Mouse (Mus musculus): Measurements from ENCODE around the gene Hrc. TPM values are rescaled to one million over a fixed set of nuclear protein-coding genes. Genes with fewer than 3 reads are reported as not detected.

The Hrc gene
- polyA plus RNA-seq (2012; rRNA removed): 0.60 and 0.61 TPM in 2 replicates

DNA sequence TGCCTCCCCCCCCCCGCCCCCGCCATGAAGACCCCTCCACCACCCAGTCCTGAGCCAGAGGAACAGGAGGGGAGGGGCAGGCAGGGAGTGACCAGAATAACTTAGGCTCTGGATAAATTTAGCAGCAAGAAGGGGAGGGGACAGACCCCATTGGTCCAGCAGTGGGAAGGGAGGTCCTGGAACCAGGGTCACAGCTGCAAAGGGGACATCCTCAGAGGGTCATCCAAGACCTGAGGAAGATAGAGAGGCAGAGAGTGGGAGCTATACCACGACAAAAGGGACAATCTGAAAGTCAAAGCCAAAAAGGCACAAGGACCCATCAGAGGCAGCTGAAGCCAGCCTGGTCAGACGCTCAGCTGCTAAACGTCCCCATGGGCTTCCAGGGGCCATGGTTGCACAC lies at the start of gene Hrc:
Hrc (plus strand) TSS at position 235 of the 400 bp plus-strand sequence.
- DNase-seq (ENCODE audit: extremely low spot score in 1 of 2, low spot score in 1 of 2): no peak

DNA sequence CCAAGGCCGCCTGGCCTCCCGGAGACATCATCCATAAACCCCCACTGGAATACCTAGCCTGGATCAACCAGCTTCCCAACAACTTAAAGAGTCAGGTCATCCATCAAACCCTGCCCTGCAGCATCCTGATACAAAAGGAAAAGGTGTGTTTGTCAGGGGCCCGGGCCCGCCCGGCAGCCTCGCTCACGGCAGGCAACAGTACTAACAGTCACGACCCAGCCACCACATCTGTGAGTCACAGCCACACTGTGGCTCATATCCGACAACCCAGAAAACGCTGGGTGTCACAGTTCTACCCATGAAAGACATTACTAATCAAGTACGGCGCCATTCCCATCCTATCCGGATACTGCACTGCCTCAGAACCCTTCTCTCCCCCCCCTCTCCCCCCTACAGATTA lies 48.6 kb upstream of the Hrc start:
- no peak for DNase-seq (ENCODE audit: extremely low spot score in 1 of 2, low spot score in 1 of 2)

DNA sequence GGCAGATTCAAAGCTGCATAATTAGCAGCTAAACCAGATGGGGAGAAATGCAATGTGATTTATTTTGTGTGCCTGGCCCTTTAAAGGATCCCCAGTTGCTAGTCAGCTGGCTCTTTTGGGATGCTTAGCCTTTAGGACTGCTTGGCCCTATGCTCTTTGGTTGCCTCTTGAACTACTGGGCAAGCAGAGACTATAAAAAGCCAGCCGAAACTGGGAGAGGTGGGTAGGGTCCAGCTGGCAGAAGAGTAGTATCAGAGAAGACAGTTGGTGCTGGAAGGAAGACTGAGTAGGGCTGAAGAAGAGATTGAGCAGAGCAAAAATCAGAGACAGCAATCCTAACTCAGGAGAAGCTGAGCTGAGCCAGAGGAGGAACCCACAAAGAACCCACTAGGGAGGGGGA lies 38.5 kb upstream of the Hrc start:
- no peak for DNase-seq (ENCODE audit: extremely low spot score in 1 of 2, low spot score in 1 of 2)

DNA sequence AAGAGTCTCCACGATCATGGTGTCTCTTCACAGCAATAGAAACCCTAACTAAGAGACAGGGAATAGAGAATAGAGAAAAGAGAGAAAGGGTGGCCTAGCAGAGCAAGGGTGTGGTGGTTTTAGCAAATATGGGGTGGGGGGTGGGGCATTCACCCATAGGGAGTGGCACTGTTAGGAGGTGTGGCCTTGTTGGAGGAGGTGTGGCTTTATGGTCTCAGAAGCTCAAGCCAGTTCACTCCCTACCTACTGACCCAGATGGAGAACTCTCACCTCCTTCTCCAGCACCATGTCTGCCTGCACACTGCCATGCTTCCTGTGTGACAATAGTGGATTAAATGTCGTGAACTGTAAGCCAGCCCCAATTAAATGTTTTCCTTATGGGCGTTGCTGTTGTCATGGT lies 37.5 kb upstream of the Hrc start:
- no peak for DNase-seq (ENCODE audit: extremely low spot score in 1 of 2, low spot score in 1 of 2)

DNA sequence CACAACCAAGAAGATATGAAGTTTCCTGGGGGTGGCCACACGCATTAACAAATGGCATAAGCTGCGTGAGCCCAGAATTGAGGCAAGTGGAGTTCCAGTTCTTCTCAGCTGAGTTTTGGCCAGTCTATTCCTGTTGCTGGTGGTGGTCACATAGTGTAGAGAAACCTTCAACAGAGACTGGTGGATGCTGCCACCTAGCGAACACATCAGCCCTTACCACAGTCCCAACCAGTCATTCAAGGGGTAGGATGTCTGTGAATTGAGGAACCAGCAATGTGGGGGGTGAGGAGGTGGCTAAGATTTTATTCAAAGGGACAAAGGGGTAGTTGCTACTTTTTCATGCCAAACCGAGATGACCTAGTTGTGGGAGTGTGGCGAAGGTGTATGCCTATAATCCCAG lies 35.3 kb upstream of the Hrc start:
- DNase-seq (ENCODE audit: extremely low spot score in 1 of 2, low spot score in 1 of 2): peak; percentile 73 to 84

DNA sequence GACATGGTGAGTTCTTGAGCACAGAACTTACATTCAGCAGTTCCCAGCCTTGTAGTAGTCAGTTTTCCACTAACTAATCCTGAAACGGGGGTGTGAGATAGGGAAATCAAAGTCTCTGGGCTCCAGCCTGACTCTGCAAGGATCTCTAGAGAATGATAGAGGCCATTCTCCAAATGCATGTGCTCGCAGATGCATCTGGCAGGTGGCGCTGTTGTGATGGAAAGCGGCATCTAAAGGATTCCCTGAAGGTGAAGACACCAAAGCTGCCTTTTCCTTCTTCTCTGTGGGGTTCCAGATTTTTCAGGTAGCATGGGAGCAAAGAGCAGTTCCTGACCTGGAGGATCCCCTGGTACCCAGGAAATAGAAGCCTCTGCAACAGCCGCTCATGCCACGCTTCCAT lies 34.8 kb upstream of the Hrc start:
- peak; percentile 57 to 88 for DNase-seq (ENCODE audit: extremely low spot score in 1 of 2, low spot score in 1 of 2)

DNA sequence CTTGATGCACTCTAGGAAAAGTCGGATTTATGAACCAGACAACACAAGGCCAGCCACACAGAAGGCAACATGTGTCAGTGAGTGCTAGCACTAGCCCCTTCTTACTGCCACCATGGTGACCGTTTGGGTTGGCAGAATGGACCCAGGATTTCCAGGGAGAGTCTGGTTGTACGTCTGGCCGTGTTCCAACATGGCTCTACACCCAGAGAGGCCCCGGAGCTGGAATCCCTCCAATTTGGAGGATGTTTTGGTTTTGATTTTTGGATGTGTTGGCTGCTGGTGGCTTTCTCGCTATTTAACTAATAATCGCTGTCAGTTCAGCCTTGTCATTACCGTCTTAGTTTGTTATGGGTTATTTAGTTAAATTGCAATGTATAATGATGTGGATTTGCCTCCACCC lies 32.5 kb upstream of the Hrc start:
- DNase-seq (ENCODE audit: extremely low spot score in 1 of 2, low spot score in 1 of 2): no peak

DNA sequence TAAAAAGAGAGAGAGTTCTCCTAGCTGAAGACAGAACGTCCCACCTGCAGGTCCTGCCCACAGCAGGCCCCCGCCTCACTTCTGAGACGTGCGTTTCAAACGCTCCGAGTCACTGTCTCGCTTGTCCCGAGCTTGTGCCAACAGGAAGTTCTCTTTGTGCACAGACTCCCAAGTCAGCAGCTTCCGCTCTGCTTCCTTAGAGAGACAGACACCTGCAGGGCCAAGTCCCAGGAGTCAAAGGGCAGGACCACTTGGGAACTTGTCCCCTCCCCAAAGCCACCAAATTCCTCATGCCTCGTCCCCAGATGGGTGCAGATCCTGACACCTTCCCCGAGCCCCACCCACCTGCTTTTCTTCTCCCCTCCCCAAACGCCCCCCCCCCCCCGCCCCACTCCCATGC lies 30.2 kb upstream of the Hrc start:
- DNase-seq (ENCODE audit: extremely low spot score in 1 of 2, low spot score in 1 of 2): no peak

DNA sequence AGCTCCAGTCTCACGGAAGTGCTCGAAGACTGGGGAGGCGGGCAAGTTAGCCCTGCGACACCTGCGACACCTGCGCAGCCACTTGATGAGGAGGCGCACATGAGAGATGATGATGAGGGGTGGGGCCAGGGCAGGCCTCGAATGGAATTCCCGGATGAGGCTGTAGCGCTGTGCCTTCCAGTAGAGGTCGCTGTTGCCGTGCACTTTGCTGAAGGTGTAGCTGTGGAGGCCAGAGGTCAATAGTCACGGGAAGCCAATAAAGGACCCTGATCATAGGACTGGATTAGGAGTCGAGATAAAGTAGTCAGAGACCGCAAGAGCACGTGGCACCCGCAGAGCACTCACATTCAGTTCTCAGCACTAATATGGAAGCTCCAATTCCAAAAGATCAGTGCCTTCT lies 29.8 kb upstream of the Hrc start:
- peak; percentile 67 to 83 for DNase-seq (ENCODE audit: extremely low spot score in 1 of 2, low spot score in 1 of 2)

DNA sequence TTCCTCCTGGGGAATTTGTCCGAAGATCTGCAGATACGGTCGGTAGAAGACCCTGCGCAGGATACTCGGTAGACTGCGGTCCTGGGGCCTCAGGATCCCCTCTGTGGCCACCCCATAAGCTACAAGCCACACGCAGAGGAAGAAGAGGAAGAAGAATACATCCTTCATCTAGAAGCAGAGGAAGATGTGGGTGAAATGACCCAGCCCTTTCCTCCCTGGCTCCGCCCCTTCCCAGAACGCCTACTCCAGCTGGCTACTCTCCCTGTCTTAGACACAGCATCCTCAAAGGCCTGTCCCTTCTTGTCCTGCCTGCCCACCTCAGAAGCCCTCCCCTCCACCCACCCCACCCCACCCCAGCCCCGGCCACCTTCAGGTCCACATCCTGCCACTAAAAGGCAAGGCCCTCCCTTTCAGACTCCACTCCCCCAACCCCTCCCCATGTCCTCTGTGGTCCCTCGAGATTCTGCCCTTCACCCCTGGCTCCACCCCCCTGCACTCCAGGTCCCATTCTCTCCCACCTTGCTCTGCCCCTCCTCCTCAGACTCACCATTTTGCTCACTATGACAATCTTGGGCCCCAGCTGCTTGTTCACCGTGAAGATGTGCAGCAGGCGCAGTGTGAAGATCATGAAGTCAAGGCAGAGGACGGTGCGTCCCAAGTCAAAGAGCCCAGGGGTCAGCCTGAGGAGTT lies 26.4 kb upstream of the Hrc start:
- no peak for DNase-seq (ENCODE audit: extremely low spot score in 1 of 2, low spot score in 1 of 2)

DNA sequence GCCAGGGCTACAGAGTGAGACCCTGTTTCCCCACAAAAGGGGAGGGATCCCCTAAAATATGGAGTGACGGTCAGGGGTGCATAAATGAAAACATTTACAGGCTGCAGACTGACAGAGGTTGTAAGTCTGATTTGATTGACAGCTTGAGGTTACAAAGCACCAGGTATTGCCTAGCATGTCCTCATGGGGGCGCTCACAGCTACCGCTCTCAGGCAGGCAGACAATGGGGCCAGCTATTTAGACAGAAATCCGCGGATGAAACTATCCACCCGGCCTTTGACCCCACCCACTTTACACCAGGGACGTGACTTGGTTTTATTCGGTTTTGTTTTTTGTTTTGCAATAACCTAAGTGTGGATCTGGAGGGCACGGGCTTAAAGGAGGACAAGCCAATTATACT lies 25.6 kb upstream of the Hrc start:
- peak in 1 of 2 experiments; percentile 64 for DNase-seq (ENCODE audit: extremely low spot score in 1 of 2, low spot score in 1 of 2)

DNA sequence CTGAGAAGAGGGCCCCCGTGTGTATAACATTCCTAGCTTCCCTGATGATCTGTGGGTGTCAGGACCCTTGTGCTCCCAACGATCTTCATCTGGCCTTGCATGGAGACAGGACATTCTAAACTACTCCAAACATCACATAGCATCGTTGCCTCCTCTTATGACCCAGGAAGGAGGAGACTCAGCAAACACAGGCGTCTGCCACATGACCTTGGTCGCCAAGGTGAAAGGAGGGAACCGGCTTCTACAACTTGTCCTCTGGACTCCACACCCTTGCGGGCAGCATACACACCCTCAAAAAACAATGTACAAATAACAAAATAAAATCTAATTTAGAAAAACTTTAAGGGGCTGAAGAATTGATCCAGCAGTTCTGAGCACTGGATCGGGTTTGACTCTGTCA lies 23.1 kb upstream of the Hrc start:
- DNase-seq (ENCODE audit: extremely low spot score in 1 of 2, low spot score in 1 of 2): no peak

DNA sequence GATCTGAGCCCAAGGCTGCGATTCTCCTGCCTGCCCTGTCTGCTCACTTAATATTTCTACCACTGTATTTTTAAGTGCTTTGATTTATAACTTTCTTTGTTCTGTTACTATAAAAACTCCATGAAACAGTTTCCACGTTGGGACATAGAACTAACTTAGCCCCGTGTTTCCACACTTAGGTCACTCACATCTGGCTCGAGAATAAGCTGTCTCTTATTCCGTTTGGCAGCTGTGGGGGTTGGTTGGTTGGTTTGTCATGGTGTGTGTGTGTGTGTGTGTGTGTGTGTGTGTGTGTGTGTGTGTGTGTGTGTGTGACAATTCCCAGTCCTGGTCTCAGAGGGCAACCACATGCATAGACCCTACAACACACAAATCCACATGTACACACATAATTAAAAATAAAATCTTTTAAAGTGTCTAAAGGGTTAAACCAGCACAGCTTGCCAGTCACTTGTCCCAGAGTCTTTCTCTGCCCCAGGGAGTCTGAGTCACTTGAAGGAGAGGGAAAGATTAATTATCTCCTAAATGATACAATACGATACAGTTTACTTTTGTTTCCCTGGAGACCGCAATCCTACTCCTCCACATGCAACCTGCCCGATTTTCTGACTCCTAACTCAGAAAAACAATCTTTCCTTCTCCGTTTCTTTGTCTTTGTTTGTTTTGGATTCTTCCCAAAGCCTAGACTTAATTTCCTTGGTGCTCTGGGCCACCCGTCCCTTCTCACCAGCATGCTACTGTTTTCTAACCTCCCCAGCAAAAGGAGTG lies 22.2 kb upstream of the Hrc start:
- no peak for DNase-seq (ENCODE audit: extremely low spot score in 1 of 2, low spot score in 1 of 2)

DNA sequence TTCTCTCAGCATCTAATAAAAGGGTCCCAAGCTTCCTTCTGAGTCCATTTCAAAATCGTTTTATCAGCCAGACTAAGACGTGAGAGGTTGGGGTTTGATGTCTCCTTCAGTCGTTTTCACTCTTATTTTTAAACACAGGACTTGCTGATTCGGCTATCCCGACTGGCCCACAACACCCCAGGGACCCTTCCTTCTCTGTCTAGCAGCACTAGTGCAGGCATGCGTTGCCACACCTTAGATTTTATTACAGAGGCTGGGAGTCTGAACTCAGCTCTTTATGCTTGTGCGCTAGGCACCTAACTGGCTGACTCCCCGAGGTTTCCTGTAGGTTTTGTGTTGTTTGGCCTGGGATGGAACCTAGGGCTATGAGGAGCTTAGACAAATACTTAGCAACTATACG lies 21.6 kb upstream of the Hrc start:
- no peak for DNase-seq (ENCODE audit: extremely low spot score in 1 of 2, low spot score in 1 of 2)

DNA sequence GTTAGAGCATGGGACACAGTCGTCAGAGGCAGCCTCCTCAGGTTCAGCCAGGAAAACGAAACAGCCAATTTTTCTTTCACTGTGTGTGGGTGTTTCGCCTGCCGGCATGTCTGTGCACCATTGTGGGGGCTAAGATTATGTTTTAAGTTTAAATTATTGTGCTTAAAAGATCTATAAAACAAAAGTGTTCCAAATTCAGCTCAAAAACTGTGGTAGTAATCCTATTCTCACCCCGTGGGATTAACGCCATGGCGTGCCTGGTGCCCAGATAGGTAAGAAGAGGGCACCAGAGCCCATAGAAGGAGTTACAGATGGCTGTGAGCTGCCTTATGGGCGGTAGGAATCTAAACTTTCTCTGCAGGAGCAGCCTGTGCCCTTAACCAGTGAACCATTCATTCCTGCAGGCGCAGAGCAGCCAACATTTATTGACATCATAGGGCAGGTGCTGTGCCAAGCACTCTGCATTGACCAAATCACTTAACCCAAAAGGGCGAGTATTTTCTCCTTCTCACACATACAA lies 19.8 kb upstream of the Hrc start:
- peak in 1 of 2 experiments; percentile 63 for DNase-seq (ENCODE audit: extremely low spot score in 1 of 2, low spot score in 1 of 2)

DNA sequence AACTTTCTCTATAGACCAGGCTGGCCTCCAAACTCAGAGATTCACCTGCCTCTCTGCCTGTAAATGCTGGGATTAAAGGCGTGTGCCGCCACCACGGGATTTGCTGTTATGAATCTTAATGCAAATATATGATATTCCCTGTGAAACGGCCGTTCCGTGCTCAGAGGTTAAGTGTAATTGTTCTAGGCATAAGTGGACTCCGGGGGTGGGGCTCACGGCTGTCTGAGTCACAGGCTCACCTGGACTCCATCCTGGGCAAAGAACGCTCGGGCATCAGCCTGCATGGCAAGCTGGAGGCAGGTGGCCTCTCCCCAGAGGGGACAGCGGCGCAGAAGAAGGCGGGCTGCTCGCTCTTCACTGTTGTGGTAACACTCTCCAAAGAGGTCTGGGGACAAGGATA lies 18.6 kb upstream of the Hrc start:
- DNase-seq (ENCODE audit: extremely low spot score in 1 of 2, low spot score in 1 of 2): no peak

DNA sequence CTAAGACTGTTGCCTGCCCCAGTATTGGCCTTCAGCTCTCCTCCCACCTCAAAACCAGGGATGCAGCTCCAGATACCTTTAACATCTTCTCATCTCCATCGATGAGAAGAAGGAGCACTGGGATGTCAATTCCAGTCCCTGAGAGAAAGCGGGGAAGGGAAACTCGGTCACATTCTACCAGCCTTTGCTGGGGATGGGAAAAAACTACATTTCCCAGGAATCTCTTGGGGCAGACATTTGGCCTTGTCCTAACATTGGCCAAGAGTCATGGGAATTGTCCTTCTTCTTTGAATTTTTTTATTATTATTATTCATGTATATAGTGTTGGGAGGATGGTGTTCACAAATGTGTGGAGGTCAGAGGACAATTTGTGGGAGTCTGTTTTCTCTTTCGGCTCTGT lies 12.8 kb upstream of the Hrc start:
- DNase-seq (ENCODE audit: extremely low spot score in 1 of 2, low spot score in 1 of 2): no peak

DNA sequence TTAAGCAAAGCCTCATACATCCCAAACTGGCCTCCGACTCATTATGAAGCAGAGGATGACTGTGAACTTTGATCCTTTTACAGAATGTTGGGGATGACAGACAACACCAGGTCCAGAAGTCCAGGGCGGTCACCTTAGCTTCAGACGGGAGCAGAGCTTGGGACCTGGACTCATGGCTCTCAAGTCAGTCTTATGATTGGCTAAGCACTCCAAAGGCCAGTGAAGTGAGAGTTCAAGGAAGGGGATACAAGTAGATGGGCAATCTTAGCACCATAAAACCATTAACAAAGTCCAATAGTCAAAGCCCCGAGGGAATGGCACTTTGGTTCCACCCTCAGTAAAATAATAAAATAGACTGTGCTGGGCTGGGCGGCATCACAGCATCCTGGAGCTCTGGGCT lies 12.0 kb upstream of the Hrc start:
- no peak for DNase-seq (ENCODE audit: extremely low spot score in 1 of 2, low spot score in 1 of 2)

DNA sequence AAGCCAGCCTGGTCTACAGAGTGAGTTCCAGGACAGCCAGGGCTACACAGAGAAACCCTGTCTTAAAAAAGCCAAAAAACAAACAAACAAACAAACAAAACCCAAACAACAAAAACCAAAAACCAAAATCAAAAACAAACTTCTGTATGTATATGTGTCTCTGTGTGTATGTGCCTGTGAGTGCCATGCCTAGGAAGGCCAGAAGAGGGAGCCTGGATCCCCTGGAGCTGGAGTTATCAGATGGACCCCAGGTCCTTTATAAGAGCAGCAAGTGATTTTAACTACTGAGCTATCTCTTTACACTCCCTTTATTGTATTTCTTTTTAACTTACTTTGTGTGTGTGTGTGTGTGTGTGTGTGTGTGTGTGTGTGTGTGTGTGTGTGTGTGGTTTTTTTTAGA lies 9.3 kb upstream of the Hrc start:
- no peak for DNase-seq (ENCODE audit: extremely low spot score in 1 of 2, low spot score in 1 of 2)

DNA sequence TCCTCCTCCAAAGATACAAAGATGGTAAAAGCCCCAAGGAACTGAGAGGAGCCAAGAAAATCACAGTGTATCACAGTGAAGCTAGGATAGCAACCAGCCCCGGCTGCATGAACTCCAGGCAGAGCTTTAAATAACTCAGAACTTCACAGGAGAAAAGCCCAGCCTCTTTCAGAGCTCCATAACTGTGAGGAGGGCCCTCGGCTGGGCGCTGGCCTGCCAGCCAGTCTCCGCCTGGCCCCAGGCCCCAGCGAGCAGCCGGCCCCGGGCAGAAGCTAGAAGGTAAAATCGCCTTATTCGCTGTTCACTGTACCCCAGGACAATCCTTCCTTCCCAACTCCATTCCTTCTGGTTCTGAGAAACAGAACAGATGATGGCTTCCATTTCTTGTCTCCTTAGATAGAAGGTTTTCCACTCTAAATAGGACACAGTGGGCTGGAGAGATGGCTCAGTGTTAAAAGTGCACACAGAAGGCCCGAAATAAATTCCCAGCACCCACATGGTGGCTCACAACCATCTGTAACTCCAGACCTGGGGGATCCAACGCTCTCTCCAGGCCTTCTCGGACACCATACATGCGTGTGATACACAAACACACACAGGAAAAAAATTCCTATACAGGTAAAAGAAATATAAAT lies 6.1 kb upstream of the Hrc start:
- DNase-seq (ENCODE audit: extremely low spot score in 1 of 2, low spot score in 1 of 2): peak in 1 of 2 experiments; percentile 38

DNA sequence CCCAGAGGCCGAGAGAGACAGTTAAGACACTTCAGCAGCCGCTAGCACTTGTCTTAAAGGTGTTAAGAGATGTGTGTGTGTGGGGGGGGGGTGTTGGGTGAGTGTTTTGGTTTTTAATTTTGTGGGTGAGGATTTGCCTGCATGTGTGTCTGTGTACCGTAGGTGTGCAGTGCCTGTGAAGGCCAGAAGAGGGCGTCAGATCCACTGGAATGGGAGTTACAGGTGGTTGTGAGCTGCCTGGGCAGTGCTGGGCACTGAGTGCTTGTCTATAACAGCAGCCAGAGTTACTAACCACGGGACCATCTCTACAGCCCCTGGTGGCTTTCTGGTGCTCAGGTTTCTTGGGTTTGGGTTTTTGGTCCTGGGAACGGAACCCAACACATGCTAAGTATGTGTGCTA lies 3.6 kb upstream of the Hrc start:
- no peak for DNase-seq (ENCODE audit: extremely low spot score in 1 of 2, low spot score in 1 of 2)
